Mouse (Mus musculus): ENCODE measurements around the gene Cox7a2l. TPM values are rescaled to one million over a fixed set of nuclear protein-coding genes. Genes with fewer than 3 reads are reported as not detected.

The Cox7a2l gene
- polyA plus RNA-seq, 1 experiment: 53.9 TPM

GRCm38 (mm10) chr17:83514213-83514701 is 2.9 kb downstream of the Cox7a2l start:
- under 1% methylated on average over 33 of the region's 33 CpGs for WGBS
- Histone ChIP-seq H3K27me3 (ENCODE audit: control insufficient read depth, insufficient read depth, low read length) (no peaks in the 10 kb centered on the region), H3K4me3 (ENCODE audit: low read depth, low read length) (peak overlapping the region; percentile 69), H3K27ac (ENCODE audit: insufficient read depth, low read depth, low read length) (peak overlapping the region; percentile 72), H3K36me3 (ENCODE audit: control insufficient read depth, insufficient read depth, low read length) (no peaks in the 10 kb centered on the region), H3K4me1 (ENCODE audit: control insufficient read depth, insufficient read depth, insufficient read length, low read length) (peaks cover 4% of the 10 kb centered on the region; the same call in 1 of the 2 replicates)
- peak; percentile 80 for TF ChIP-seq POLR2A (IDR thresholded peaks at IDR 0.05; ENCODE audit: low read depth, low read length)
- no peak for TF ChIP-seq CTCF (IDR thresholded peaks at IDR 0.05; ENCODE audit: extremely low read depth, insufficient read length, insufficient replicate concordance, low read depth, low read length)

- Histone ChIP-seq H3K27ac (ENCODE audit: insufficient read depth, low read depth, low read length) (peak overlapping the region; percentile 20), H3K36me3 (ENCODE audit: control insufficient read depth, insufficient read depth, low read length) (no peaks in the 10 kb centered on the region), H3K27me3 (ENCODE audit: control insufficient read depth, insufficient read depth, low read length) (no peaks in the 10 kb centered on the region), H3K4me3 (ENCODE audit: low read depth, low read length) (peak overlapping the region; percentile 69), H3K4me1 (ENCODE audit: control insufficient read depth, insufficient read depth, insufficient read length, low read length) (peaks cover 4% of the 10 kb centered on the region; the same call in 1 of the 2 replicates)
- TF ChIP-seq CTCF (IDR thresholded peaks at IDR 0.05; ENCODE audit: extremely low read depth, insufficient read length, insufficient replicate concordance, low read depth, low read length) (no peak), POLR2A (IDR thresholded peaks at IDR 0.05; ENCODE audit: low read depth, low read length) (no peak)
- under 1% methylated on average over 24 of the region's 24 CpGs for WGBS
Observed at GRCm38 (mm10) chr17:83513655-83514212, 3.4 kb downstream of the Cox7a2l start.

GRCm38 (mm10) chr17:83512130-83512529 is 5.0 kb downstream of the Cox7a2l start:
- TF ChIP-seq CTCF (IDR thresholded peaks at IDR 0.05; ENCODE audit: extremely low read depth, insufficient read length, insufficient replicate concordance, low read depth, low read length): no peak
- no peak for TF ChIP-seq POLR2A (IDR thresholded peaks at IDR 0.05; ENCODE audit: low read depth, low read length)
- H3K4me3 ChIP-seq (ENCODE audit: low read depth, low read length): no peak overlapping the region
- H3K4me1 ChIP-seq (ENCODE audit: control insufficient read depth, insufficient read depth, insufficient read length, low read length): peaks cover 4% of the 10 kb centered on the region; the same call in 1 of the 2 replicates
- WGBS: 74% methylated on average over 3 of the region's 3 CpGs
- peaks cover 2% of the 10 kb centered on the region; the same call in 1 of the 2 replicates for H3K36me3 ChIP-seq (ENCODE audit: control insufficient read depth, insufficient read depth, low read length)
- H3K27me3 ChIP-seq (ENCODE audit: control insufficient read depth, insufficient read depth, low read length): no peaks in the 10 kb centered on the region
- no peak overlapping the region for H3K27ac ChIP-seq (ENCODE audit: insufficient read depth, low read depth, low read length)

GRCm38 (mm10) chr17:83503693-83504092 is 13.4 kb downstream of the Cox7a2l start:
- TF ChIP-seq POLR2A (IDR thresholded peaks at IDR 0.05; ENCODE audit: low read depth, low read length): no peak
- TF ChIP-seq CTCF (IDR thresholded peaks at IDR 0.05; ENCODE audit: extremely low read depth, insufficient read length, insufficient replicate concordance, low read depth, low read length): no peak
- Histone ChIP-seq H3K4me3 (ENCODE audit: low read depth, low read length) (no peak overlapping the region), H3K27me3 (ENCODE audit: control insufficient read depth, insufficient read depth, low read length) (no peaks in the 10 kb centered on the region), H3K27ac (ENCODE audit: insufficient read depth, low read depth, low read length) (peak overlapping the region; percentile 3; the same call in 1 of the 2 replicates), H3K4me1 (ENCODE audit: control insufficient read depth, insufficient read depth, insufficient read length, low read length) (peaks cover 10% of the 10 kb centered on the region; the same call in 1 of the 2 replicates), H3K36me3 (ENCODE audit: control insufficient read depth, insufficient read depth, low read length) (peaks cover 23% of the 10 kb centered on the region)
- WGBS: 28% methylated on average over 2 of the region's 2 CpGs

GRCm38 (mm10) chr17:83499692-83500091 is 17.4 kb downstream of the Cox7a2l start:
- WGBS: 73% methylated on average over 4 of the region's 4 CpGs

GRCm38 (mm10) chr17:83498889-83499288 is 18.2 kb downstream of the Cox7a2l start:
- H3K36me3 ChIP-seq (ENCODE audit: control insufficient read depth, insufficient read depth, low read length): peaks cover 23% of the 10 kb centered on the region
- TF ChIP-seq POLR2A (IDR thresholded peaks at IDR 0.05; ENCODE audit: low read depth, low read length) (no peak), CTCF (IDR thresholded peaks at IDR 0.05; ENCODE audit: extremely low read depth, insufficient read length, insufficient replicate concordance, low read depth, low read length) (no peak)

More at GRCm38 (mm10) chr17:83499692-83500091, 17.4 kb downstream of the Cox7a2l start:
- TF ChIP-seq CTCF (IDR thresholded peaks at IDR 0.05; ENCODE audit: extremely low read depth, insufficient read length, insufficient replicate concordance, low read depth, low read length) (no peak), POLR2A (IDR thresholded peaks at IDR 0.05; ENCODE audit: low read depth, low read length) (no peak)
- Histone ChIP-seq H3K4me1 (ENCODE audit: control insufficient read depth, insufficient read depth, insufficient read length, low read length) (peaks cover 9% of the 10 kb centered on the region; the same call in 1 of the 2 replicates), H3K4me3 (ENCODE audit: low read depth, low read length) (no peak overlapping the region), H3K27ac (ENCODE audit: insufficient read depth, low read depth, low read length) (no peak overlapping the region), H3K36me3 (ENCODE audit: control insufficient read depth, insufficient read depth, low read length) (peaks cover 23% of the 10 kb centered on the region), H3K27me3 (ENCODE audit: control insufficient read depth, insufficient read depth, low read length) (no peaks in the 10 kb centered on the region)

GRCm38 (mm10) chr17:83487762-83488161 is 29.4 kb downstream of the Cox7a2l start:
- Histone ChIP-seq H3K4me1 (ENCODE audit: control insufficient read depth, insufficient read depth, insufficient read length, low read length) (peaks cover 3% of the 10 kb centered on the region; the same call in 1 of the 2 replicates), H3K4me3 (ENCODE audit: low read depth, low read length) (no peak overlapping the region), H3K27me3 (ENCODE audit: control insufficient read depth, insufficient read depth, low read length) (no peaks in the 10 kb centered on the region), H3K36me3 (ENCODE audit: control insufficient read depth, insufficient read depth, low read length) (no peaks in the 10 kb centered on the region), H3K27ac (ENCODE audit: insufficient read depth, low read depth, low read length) (no peak overlapping the region)
- WGBS: 70% methylated on average over 3 of the region's 3 CpGs
- no peak for TF ChIP-seq POLR2A (IDR thresholded peaks at IDR 0.05; ENCODE audit: low read depth, low read length)
- TF ChIP-seq CTCF (IDR thresholded peaks at IDR 0.05; ENCODE audit: extremely low read depth, insufficient read length, insufficient replicate concordance, low read depth, low read length): no peak

More at GRCm38 (mm10) chr17:83498889-83499288, 18.2 kb downstream of the Cox7a2l start:
- H3K4me1 ChIP-seq (ENCODE audit: control insufficient read depth, insufficient read depth, insufficient read length, low read length): peaks cover 5% of the 10 kb centered on the region; the same call in 1 of the 2 replicates
- no peak overlapping the region for H3K27ac ChIP-seq (ENCODE audit: insufficient read depth, low read depth, low read length)
- 96% methylated on average over 5 of the region's 5 CpGs for WGBS
- no peak overlapping the region for H3K4me3 ChIP-seq (ENCODE audit: low read depth, low read length)
- H3K27me3 ChIP-seq (ENCODE audit: control insufficient read depth, insufficient read depth, low read length): no peaks in the 10 kb centered on the region
